Mouse (Mus musculus): ENCODE data around the gene Ssc5d.

DNA sequence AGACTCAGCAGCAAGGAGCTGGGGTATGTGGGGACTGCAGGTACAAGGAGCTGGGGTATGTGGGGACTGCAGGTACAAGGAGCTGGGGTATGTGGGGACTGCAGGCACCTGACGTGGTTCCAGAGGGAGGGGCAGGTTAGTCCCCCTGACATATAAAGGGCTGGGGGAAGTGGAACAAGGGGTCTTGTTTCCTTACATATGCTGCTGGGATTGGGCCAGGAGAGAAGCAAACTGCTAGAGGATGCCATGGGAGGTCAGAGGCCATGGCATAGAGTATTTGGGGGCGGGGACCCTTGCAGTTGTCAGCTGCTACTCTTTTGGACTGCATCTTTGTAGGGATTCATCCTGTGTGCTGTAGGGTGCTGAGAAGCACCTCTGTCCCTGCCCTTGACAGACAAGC lies 8.1 kb upstream of the Ssc5d start:
- TF ChIP-seq GATA1 (IDR thresholded peaks at IDR 0.05; ENCODE audit: low read length) (no peak), TAL1 (IDR thresholded peaks at IDR 0.05; ENCODE audit: low read length) (no peak)
